Mouse (Mus musculus) liver, embryonic 12.5 days (tissue): ENCODE results near the gene Gm13283. TPM values are rescaled to one million over a fixed set of nuclear protein-coding genes. Genes with fewer than 3 reads are reported as not detected.
A peak's percentile ranks its signal among the peaks of the same experiment; 100 is the strongest.
"Not testable (repeated sequence)": the region's sequence is repeated elsewhere in the genome, so short reads cannot be mapped to it uniquely, and the experiment has no call there.

Source experiments
- ATAC-seq: fragments of 200-750 bp; cut with Nextera tagmentation; 2 replicates; pipeline ENCODE4 v1.8.0; 2017; ENCODE audit warnings: moderate number of reproducible peaks, mild to moderate bottlenecking, moderate library complexity
- H3K27ac ChIP-seq: fragments of 300-500 bp; sonication (generic); 2 replicates; pipeline ENCODE4 v1.5.1; 2016; ENCODE audit warnings: mild to moderate bottlenecking
- H3K27me3 ChIP-seq: fragments of 300-500 bp; sonication (generic); replicated peaks from 2 replicates; pipeline ENCODE4 v1.6.1; 2016; ENCODE audit warnings: mild to moderate bottlenecking, moderate library complexity
- H3K36me3 ChIP-seq: fragments of 300-500 bp; sonication (generic); 2 replicates; pipeline ENCODE4 v1.6.1; 2016; ENCODE audit warnings: mild to moderate bottlenecking, moderate library complexity
- H3K4me1 ChIP-seq: fragments of 300-500 bp; sonication (generic); 2 replicates; pipeline ENCODE4 v1.6.1; 2016
- H3K4me2 ChIP-seq: fragments of 300-500 bp; sonication (generic); 2 replicates; pipeline ENCODE4 v1.6.1; 2016; ENCODE audit warnings: mild to moderate bottlenecking, moderate library complexity
- H3K4me3 ChIP-seq: fragments of 300-500 bp; sonication (generic); 2 replicates; pipeline ENCODE4 v1.5.1; 2016; ENCODE audit warnings: mild to moderate bottlenecking, moderate library complexity
- H3K9ac ChIP-seq: fragments of 300-500 bp; sonication (generic); 2 replicates; pipeline ENCODE4 v1.6.1; 2016; ENCODE audit warnings: mild to moderate bottlenecking, moderate library complexity
- H3K9me3 ChIP-seq: fragments of 300-500 bp; sonication (generic); replicated peaks from 2 replicates; pipeline ENCODE4 v1.6.1; 2016; ENCODE audit warnings: mild to moderate bottlenecking, moderate library complexity
- WGBS: fragments of 180-500 bp; shearing (Covaris S2); methylation state at CpG from one replicate; pipeline ENCODE4 v1.1.7; 2016; ENCODE audit not compliant: insufficient replicate concordance; 5-methylcytosine and 5-hydroxymethylcytosine counted together
- polyA plus RNA-seq: library from polyadenylated mRNA; unstranded; fragments of >200 nt; fragmentation: Nextera tagmentation; extraction: Ambion mirVana; gene quantifications from 2 replicates; pipeline ENCODE4 v1.2.1, GENCODE M21; 2016

Gene Gm13283
- polyA plus RNA-seq, 1 experiment from 2014 or later, result not detected

- no peak for ATAC-seq
These were observed 17.0 kb upstream of the Gm13283 start for GRCm38 (mm10) chr4:88742771-88743371.

GRCm38 (mm10) chr4:88744207-88744606 lies 15.7 kb upstream of the Gm13283 start:
- no peaks in the 10 kb centered on the region for H3K9me3 ChIP-seq
- no peak overlapping the region for H3K4me2 ChIP-seq
- no peaks in the 10 kb centered on the region for H3K36me3 ChIP-seq
- H3K4me1 ChIP-seq, result no peaks in the 10 kb centered on the region
- H3K9ac ChIP-seq, result no peak overlapping the region
- H3K4me3 ChIP-seq, result no peak overlapping the region
- H3K27me3 ChIP-seq, result no peaks in the 10 kb centered on the region
- H3K27ac ChIP-seq, result no peak overlapping the region
- ATAC-seq, result no peak
- WGBS, result 55% methylated on average over 3 of the region's 3 CpGs

More at GRCm38 (mm10) chr4:88742771-88743371, 17.0 kb upstream of the Gm13283 start:
- Histone ChIP-seq H3K36me3 (no peaks in the 10 kb centered on the region), H3K9ac (no peak overlapping the region), H3K27ac (no peak overlapping the region), H3K4me3 (no peak overlapping the region), H3K9me3 (no peaks in the 10 kb centered on the region), H3K4me2 (no peak overlapping the region), H3K27me3 (no peaks in the 10 kb centered on the region), H3K4me1 (no peaks in the 10 kb centered on the region)
- 57% methylated on average over 7 of the region's 7 CpGs for WGBS

GRCm38 (mm10) chr4:88749926-88750325 lies 10.0 kb upstream of the Gm13283 start:
- Histone ChIP-seq H3K27ac (no peak overlapping the region), H3K27me3 (no peaks in the 10 kb centered on the region), H3K9me3 (no peaks in the 10 kb centered on the region), H3K9ac (no peak overlapping the region), H3K4me2 (no peak overlapping the region), H3K4me3 (no peak overlapping the region), H3K36me3 (no peaks in the 10 kb centered on the region), H3K4me1 (no peaks in the 10 kb centered on the region)
- WGBS, result 57% methylated on average over 6 of the region's 6 CpGs
- no peak for ATAC-seq

GRCm38 (mm10) chr4:88754818-88755340 lies 5.0 kb upstream of the Gm13283 start, which contains the start of gene Gm13271:
Gene Gm13271 (plus strand): TSS chr4:88754868.
- not testable (repeated sequence) for H3K9me3 ChIP-seq, H3K36me3 ChIP-seq, ATAC-seq, H3K4me2 ChIP-seq, H3K9ac ChIP-seq, H3K4me1 ChIP-seq, H3K27me3 ChIP-seq, H3K27ac ChIP-seq, H3K4me3 ChIP-seq
- 66% methylated on average over 15 of the region's 15 CpGs for WGBS

GRCm38 (mm10) chr4:88756581-88757513 lies 3.1 kb upstream of the Gm13283 start:
- Histone ChIP-seq H3K4me2 (peak overlapping the region; percentile 85), H3K9ac (peak overlapping the region; percentile 70), H3K4me3 (peak overlapping the region; percentile 69), H3K27ac (peak overlapping the region; percentile 85)
- H3K27me3 ChIP-seq, H3K9me3 ChIP-seq, H3K36me3 ChIP-seq, ATAC-seq, H3K4me1 ChIP-seq: not testable (repeated sequence)
- WGBS, result 11% methylated on average over 29 of the region's 31 CpGs

- H3K4me1 ChIP-seq, result peaks cover 12% of the 10 kb centered on the region
- H3K4me3 ChIP-seq, result peak overlapping the region; percentile 69
- peak overlapping the region; percentile 85 for H3K4me2 ChIP-seq
- ATAC-seq, result peak; percentile 100
- not testable (repeated sequence) for H3K27me3 ChIP-seq, H3K36me3 ChIP-seq, H3K9me3 ChIP-seq
- WGBS, result 3% methylated on average over 21 of the region's 21 CpGs
- H3K9ac ChIP-seq, result peak overlapping the region; percentile 70
- peak overlapping the region; percentile 85 for H3K27ac ChIP-seq
These were observed 2.3 kb upstream of the Gm13283 start for GRCm38 (mm10) chr4:88757628-88758031.

GRCm38 (mm10) chr4:88758751-88759150 lies 1.2 kb upstream of the Gm13283 start:
- 79% methylated on average over 9 of the region's 9 CpGs for WGBS
- not testable (repeated sequence) for H3K9me3 ChIP-seq, H3K4me3 ChIP-seq, H3K4me2 ChIP-seq, ATAC-seq, H3K27ac ChIP-seq, H3K36me3 ChIP-seq, H3K27me3 ChIP-seq, H3K9ac ChIP-seq
- H3K4me1 ChIP-seq, result peaks cover 13% of the 10 kb centered on the region

- H3K4me2 ChIP-seq, result peak overlapping the region; percentile 64
- H3K36me3 ChIP-seq, H3K27me3 ChIP-seq, H3K9me3 ChIP-seq, H3K9ac ChIP-seq, ATAC-seq: not testable (repeated sequence)
- H3K4me3 ChIP-seq, result peak overlapping the region; percentile 44
- 0 out of 2 replicates have a peak overlapping the region, but pooled peaks have one; percentile 58 for H3K27ac ChIP-seq
- under 1% methylated on average over 27 of the region's 28 CpGs for WGBS
- H3K4me1 ChIP-seq, result peaks cover 13% of the 10 kb centered on the region
These were observed 512 bp downstream of the Gm13283 start for GRCm38 (mm10) chr4:88760431-88760830.

- not testable (repeated sequence) for H3K4me2 ChIP-seq, H3K9me3 ChIP-seq, H3K4me3 ChIP-seq, H3K27ac ChIP-seq, H3K4me1 ChIP-seq, H3K9ac ChIP-seq, H3K27me3 ChIP-seq, H3K36me3 ChIP-seq, ATAC-seq
- WGBS, result 62% methylated on average over 6 of the region's 8 CpGs
These were observed 1.9 kb downstream of the Gm13283 start for GRCm38 (mm10) chr4:88761776-88762175.

- H3K36me3 ChIP-seq, ATAC-seq, H3K27me3 ChIP-seq, H3K4me1 ChIP-seq, H3K9me3 ChIP-seq, H3K4me3 ChIP-seq, H3K27ac ChIP-seq, H3K9ac ChIP-seq: not testable (repeated sequence)
- whole genome bisulfite sequencing, result 30% methylated on average over 9 of the region's 9 CpGs
- peak overlapping the region; percentile 57 for H3K4me2 ChIP-seq
These were observed 2.4 kb downstream of the Gm13283 start for GRCm38 (mm10) chr4:88762341-88762740.

- not testable (repeated sequence) for H3K9ac ChIP-seq, H3K27ac ChIP-seq, H3K4me1 ChIP-seq, H3K9me3 ChIP-seq, H3K36me3 ChIP-seq, ATAC-seq, H3K27me3 ChIP-seq
- 5% methylated on average over 29 of the region's 42 CpGs for WGBS
- peak overlapping the region; percentile 67 for H3K4me2 ChIP-seq
- peak overlapping the region; percentile 44 for H3K4me3 ChIP-seq
These were observed 3.6 kb downstream of the Gm13283 start for GRCm38 (mm10) chr4:88763384-88764018.

- H3K9me3 ChIP-seq, H3K4me3 ChIP-seq, H3K36me3 ChIP-seq, H3K4me1 ChIP-seq, ATAC-seq, H3K27ac ChIP-seq, H3K9ac ChIP-seq, H3K27me3 ChIP-seq: not testable (repeated sequence)
- H3K4me2 ChIP-seq, result 0 out of 2 replicates have a peak within 1 kb of the TSS, but pooled peaks have one; percentile 16
- no CpG with 5 or more reads among the region's 32 CpGs for WGBS
These were observed 13.6 kb downstream of the Gm13283 start, which contains the start of gene Gm13290 for GRCm38 (mm10) chr4:88773534-88773933. Gene Gm13290 (plus strand): TSS chr4:88773834.
